Mouse (Mus musculus) layer of hippocampus, adult 18-20 months (tissue): ENCODE data around the gene Cdkn1c. TPM values are rescaled to one million over a fixed set of nuclear protein-coding genes. Genes with fewer than 3 reads are reported as not detected.

Source experiments
- DNase-seq, 2 experiments: peaks; one replicate each; pipeline ENCODE4 v3.0.0; 2022; ENCODE audit warnings: low spot score in 2 of 2
- total RNA-seq, 2 experiments: library from RNA; stranded (reverse); gene quantifications; 2 replicates each; pipeline ENCODE4 v1.2.3; 2021

Gene Cdkn1c
- total RNA-seq, 2 experiments from 2014 or later: 4.6 to 7.4 TPM

DNA sequence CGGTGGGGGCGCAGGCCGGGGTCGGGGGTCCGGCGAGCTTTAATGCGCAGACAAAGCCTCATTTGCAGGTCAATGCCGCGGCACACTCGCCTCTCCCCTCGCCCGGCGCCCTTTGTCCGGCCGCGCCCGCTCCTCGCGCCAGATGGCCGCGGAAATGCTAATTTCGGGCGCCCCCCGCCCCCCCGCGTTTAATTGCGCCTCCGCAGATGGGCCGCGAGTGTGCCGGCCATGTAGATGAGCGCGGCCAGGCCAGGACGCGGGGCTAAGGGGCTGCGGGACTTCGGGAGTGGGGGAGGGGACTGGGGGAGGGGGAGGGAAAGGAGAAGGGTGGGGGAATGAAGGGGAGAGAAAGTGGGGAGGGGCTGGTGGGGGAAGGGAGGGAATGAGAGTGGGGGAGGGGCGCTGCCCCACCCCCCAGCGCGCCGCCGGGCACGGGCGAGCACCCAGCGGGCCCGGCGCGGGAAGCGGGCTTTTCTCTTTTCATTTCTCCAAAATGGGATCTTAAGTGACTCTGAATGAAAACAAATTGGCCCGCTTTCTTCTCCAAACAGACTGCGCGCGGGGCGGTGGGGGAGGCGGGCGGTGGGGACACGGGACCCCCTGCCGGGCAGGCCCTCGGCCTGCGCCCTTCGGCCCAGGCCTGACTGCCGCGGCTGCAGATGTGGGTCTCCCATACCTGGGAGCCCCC, 22.8 kb downstream of the Cdkn1c start:
- DNase-seq: no peak

DNA sequence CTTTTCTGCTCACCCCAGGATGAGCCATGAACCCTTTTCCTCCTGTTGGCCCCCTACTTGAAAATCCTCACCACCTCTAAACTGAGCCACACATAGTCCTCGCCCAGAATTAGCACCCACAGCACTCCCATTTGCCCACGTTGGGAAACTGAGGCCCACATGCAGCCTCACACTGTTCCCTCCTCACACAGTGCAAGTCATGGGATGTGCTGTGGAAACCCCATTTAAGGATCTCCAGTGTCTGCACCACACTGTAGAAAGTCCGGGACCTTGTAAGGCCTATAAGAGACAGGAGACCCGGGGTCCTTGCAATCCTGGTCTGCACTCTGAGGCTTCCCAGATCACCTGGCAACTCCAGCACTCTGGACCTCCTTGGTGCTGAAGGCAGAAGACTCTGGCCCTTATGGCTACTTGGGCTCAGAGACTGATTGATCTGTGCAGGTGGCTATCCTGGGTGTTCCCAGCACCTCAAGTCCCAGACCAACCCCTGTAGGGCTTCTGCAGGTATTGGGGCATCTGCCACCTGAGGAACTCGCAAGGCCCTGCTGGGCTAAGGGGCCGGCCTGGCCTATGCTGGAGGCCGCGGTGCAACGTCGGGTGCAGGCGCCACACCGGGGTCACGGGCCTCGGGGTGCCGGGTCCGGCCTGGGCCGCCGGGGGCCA, 23.5 kb downstream of the Cdkn1c start:
- DNase-seq: no peak

DNA sequence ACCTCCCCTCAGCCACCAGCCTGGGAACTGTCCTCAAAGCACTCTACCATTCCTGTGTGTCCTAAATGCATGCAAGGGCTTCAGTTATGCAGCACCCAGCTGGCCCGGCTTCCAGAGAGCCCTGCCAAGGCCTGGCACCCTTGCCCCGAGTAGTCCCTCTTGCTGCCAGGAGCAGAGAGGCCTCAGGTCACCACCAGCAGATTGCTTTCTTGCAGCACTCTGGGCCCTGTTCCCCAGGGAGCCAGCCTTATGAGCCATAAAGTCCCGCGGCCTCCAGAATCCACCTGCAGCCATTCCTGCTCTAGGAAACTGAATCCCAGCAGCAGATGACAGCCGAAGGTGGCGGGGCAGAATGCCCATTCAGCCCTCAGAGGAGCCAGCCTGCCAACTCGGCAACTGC, 27.5 kb downstream of the Cdkn1c start:
- DNase-seq: peak in 1 of 2 experiments; percentile 20

DNA sequence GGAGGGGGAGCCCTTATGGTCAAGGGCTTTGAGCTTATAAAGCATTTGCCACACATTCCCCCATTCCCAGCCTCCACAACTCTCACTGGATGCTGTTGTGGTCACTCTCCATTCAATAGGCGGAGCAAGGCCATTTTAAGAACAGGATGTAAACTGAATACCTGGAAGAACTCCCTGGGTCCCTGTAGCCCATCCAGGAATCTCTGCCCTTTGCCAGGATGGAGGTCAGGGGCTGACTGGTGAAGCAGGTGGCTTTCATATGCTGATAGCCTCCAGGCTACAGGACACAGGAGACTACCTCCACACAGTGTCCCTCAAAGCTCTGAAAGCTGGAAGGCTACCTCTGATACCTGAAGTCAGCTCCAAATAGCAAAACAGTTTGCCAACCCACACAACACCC, 28.2 kb downstream of the Cdkn1c start:
- no peak for DNase-seq

DNA sequence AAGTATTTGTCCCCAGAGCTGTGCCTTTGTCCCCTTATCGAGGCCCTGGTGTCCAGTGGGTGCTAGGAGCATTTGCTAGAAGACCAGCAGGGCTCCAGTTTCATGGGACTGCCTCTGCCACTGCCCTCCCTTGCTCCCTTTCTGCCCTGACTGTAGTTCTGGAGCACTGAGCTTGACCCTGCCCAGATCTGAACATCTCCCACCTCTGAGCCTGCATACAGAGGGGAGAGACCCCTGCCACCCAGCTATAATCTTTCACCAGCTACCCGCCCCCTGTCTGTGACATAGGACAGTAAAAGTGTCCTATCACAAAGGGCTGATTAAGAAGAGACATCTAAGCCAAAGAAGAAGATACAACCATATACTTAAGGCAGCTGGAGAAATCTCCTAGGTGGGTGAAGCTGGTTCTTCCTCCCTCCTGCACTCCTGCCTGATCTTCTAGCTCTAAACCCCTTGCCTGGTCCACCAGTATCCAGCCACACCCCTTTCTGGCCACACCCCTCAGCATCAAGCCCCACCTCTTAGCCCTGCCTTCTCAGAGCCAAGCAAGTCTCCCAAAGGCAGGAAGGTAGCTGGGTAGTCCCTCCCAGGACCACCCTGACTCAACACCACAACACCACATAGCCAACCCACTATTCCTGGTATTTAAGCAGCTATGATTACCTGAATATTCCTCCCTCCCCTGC, 31.9 kb downstream of the Cdkn1c start:
- no peak for DNase-seq

DNA sequence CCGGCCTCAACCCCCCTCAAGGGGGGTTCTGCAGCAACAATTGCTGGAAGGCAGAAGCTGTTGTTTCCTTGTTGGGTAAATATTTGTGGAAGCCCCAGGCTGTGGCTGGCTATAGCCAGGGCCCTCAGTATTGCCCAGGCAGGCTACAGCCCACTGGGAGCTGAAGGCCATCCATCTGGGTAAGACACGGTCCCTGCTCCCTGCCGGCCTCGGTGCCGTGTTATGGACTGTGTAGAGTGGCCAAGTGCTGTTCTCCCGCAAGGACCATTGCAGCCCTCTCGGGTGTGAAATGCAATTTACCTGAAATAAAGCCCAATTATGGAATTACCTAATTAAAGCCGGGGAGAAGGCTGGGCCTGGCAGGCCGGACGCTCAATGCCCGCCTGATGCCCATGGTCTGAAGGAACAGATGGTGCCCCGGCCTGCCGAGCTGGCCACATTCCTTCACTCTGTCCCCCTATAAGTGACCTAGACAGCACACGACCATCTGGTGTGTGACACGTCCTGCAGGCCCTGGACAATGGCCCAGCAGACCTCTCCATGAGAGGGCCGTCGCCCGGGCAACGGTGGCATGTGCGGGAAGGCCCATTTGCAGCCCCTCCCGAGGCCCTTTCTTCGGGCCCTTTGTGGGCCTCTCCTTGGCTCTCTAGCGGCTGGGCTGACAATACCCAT, 32.6 kb downstream of the Cdkn1c start:
- DNase-seq: no peak

DNA sequence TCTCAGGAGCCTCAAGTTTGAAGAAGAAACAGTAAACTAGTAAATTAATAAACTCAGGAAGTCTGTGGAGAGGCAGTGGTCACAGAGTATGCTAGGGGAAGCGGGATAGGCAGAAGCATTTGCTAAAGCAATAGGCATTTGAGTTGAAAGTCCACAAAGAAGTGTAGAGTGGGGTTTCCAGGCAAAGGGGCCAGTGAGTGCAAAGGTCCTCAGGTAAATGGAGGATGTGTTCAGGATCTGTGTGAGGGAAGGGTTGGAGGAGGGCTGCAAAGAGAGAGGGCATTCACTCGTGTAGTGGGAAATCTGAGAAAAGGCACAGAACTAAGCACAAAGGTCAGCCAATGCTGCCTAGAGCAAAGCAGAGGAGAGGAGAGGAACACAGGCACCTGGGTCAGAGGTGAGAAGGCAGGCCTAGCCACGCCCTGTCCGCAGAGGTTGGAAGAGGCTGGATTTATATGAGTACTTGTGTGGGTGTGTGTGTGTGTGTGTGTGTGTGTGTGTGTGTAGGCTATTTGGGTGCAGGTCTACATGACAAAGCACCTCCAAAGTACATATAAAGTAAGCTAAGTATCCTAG, 41.2 kb downstream of the Cdkn1c start:
- no peak for DNase-seq

DNA sequence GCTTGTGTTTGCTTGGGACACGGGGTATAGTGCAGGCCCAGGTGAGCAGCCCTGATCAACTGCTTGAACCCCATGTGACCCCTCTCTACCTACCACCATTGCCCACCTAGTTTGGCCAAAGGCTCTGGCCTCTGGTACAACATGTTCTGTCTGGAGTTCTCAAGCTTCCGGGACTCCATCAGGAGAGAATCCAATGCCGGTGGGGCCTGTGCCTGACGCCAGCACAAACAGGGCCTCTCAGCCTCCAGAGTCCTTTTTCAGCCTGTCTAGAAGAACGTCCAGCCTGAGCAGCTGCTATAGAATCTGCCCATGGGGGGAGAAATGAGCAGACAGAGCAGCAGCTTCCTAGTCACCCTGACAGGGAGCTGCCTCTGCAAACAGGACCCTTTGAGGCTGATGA, 43.0 kb downstream of the Cdkn1c start:
- no peak for DNase-seq

DNA sequence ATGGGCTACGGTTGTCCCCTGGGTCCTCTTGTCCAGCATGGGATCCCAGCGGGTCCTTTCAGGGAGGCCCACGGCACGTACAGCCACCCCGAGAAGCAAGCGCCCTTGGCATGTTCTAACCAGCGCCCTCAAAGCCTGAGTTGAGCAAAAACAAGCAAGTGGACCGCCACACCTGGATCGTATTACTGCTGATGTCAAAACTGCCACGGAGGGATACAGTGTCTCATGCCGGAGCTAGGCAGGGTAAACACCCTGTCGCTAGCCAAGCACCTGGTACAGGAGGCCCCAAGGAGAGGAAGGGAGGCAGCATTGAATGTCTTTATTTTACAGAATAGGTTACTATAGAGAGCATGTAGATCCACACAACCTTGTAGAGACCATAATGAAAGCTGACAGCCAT, 44.4 kb downstream of the Cdkn1c start:
- DNase-seq: no peak

DNA sequence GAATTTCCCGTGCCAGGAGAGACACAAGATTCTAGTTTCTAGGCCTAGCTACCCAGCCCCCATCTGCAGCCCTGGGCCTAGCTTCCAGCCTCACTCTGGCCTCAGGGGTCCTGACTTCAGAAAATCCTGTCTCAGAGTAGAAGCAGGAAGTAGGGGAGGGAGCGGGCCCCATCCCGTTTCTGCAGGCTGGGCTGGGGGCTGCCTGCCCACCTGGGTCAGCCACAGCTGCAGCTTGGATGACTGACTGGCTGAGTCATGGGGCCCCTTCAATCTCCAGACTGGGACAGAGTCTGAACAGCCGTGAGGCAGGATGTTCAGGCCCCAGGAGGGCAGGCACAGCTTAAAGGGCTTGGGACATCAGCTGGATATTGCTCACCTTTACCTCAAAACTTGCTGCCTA, 45.8 kb downstream of the Cdkn1c start:
- no peak for DNase-seq

DNA sequence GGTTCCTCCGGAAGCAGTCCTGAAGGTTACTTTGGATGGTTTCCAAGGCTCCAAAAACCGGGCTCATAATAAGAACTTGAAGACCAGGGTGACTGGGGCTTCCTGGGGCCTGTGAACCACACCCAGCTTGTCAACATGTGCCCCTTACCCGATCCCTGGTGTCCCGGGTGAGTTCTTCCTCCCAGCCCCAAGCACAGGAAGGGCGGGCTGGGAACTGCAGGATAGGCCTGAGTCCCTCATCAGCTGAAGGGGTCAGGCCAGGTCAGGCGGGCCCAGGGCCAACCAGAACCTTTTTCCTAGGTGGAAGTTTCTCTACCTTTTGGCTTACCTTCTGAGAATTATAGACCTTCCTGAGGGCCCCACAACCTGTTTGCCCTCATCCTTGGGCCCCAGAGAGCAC, 48.2 kb downstream of the Cdkn1c start:
- DNase-seq: no peak

DNA sequence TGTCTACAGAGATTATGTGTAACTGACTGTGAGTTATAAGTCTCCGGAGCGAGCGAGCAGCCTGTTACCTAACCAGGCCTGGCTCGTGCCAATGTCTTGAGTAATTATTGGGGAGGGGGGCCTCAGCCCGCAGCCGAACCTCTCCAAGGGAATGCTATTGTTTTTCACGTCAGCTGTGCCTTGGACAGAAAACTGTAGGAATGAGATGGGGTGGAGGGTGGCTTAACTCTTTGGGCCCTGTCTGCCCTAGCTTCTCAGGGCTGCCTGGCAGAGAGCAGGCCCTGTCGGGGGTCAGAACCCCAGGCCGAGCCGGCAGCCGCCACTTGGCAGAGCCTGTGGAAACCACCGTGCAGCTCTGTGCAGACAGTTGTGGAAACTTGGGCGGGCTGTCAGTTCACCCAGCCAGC, 52.2 kb downstream of the Cdkn1c start:
- no peak for DNase-seq

Other genes with a start within 250 kb of the Cdkn1c start
- gene Slc22a18, start 12.7 kb upstream of the Cdkn1c start, total RNA-seq: under 1 TPM; 0.23 to 0.67 TPM
- not detected for gene Phlda2, start 42.1 kb upstream of the Cdkn1c start, total RNA-seq
- 100 to 1,000 TPM; 123 to 136 TPM for gene Nap1l4, start 88.1 kb upstream of the Cdkn1c start, total RNA-seq
- gene Cars, start 139.0 kb upstream of the Cdkn1c start, total RNA-seq: 10 to 100 TPM; 38.4 to 53.4 TPM
- gene Tnfrsf26, start 167.7 kb upstream of the Cdkn1c start, total RNA-seq: under 1 TPM in 1 of 2 experiments, not detected in 1; 0.13 TPM
- 1 to 10 TPM; 1.4 to 2.4 TPM for gene Tnfrsf22, start 188.6 kb upstream of the Cdkn1c start, total RNA-seq
- gene Tnfrsf23, start 224.8 kb upstream of the Cdkn1c start, total RNA-seq: under 1 TPM; 0.71 to 0.92 TPM